Mouse (Mus musculus): Measurements from ENCODE around the gene Rapgef6.
"Not testable (repeated sequence)": the region's sequence is repeated elsewhere in the genome, so short reads cannot be mapped to it uniquely, and the experiment has no call there.

Rapgef6 gene

DNA sequence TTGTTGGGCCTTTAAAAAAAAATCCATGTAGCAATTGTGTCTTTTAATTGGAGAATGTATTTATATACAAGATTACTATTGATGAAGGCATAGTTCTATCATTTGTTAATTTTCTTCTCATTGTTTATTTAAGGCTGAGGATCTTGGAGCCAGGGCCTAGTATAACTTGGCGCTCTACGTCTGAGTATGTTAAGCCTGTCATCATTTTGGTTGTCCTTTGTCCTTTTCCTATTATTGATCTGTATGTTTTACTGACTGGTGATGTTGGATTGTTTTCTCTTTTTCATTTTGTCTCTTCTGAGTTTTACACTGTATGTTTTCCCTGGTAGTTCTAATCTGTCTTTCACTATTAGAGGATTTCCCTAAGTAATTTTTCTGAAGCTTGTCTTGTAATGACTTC, 52.1 kb downstream of the Rapgef6 start:
- DNase-seq (ENCODE audit: low spot score), result no peak

DNA sequence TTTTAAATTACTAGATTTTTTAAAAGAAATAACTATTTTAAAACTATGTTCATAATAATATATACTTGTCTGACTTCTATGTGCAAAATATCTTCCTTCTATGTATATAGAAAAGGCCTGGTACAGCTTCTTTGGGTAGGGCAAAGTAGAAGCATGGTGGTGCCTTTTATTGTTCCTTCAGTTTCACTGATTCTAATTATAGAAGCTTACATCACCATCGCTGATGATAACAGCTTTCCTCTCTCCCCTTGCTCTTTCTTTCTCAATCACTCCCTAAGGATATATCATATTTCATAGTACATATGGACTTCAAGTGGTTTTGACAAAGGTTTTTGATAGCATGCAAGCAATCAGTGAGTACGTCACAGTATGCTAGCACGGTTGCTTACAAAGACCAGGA, 69.9 kb downstream of the Rapgef6 start:
- DNase-seq (ENCODE audit: low spot score), result no peak

DNA sequence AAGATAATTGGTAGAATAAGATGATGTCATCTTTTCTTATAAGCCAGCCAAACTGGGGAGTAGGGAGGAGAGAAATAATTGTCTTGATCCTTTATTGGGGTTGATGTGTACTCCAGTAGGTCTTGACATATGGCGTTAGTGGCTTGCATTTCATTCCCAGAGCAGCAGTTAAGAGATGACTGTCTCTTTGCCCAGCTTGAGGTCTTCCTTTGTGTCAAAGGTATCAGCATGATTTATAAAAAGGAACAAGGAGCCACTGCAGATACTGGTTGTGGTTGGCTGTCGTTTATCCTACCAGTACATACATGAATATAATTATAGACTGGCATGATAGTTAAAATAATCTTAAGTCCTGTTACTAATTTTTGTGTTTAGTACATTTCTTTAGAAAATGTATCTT, 71.4 kb downstream of the Rapgef6 start:
- DNase-seq (ENCODE audit: low spot score), result no peak

DNA sequence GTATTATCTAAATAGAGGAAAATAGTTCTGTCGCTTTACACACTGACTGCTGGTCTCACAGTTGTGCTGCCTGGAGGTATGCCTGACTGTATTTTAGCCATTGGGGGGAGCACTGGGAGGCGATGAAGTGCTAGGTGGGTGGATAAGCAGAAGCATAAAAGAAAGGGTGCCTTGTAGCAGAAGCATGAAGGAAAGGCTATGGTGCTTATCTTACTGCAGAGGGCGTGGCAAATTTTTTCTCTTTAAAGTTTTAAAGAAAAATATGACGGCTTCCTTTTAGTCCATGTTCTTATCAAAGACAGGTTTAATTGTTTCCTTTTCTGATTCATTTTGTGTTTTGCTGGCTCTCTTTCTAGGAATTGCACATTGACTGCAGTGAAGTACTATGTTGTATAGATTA, 72.4 kb downstream of the Rapgef6 start:
- DNase-seq (ENCODE audit: low spot score), result no peak

DNA sequence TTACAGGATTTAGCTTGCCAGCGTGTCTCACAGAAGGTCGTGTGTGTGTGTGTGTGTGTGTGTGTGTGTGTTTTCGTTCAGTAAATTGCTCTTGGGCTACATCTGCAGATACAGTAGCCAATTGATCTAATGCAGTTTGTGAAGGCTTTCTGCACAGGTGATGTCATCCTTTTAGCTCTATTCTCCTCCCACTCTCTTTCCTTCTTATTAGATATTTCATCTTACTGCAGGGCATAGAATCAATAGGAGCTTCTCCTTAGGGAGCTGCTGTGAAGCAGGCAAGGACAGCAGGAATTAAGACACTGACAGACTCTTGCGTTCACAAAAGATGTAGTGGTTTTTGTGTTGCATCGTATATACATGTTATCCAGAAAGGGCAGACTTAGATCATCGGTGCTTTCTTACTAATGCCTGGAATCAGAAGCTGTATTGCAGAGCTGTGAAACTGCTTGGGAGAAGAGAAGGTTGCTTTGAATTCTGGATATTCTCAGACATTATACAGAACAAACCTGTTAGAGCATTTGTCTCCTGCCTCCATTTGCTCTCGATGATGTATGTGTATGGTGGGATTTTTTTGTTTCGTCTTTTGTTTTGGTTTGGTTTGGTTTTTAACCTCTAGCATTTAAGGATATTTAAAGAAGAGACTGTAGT, 73.4 kb downstream of the Rapgef6 start:
- DNase-seq (ENCODE audit: low spot score), result no peak

DNA sequence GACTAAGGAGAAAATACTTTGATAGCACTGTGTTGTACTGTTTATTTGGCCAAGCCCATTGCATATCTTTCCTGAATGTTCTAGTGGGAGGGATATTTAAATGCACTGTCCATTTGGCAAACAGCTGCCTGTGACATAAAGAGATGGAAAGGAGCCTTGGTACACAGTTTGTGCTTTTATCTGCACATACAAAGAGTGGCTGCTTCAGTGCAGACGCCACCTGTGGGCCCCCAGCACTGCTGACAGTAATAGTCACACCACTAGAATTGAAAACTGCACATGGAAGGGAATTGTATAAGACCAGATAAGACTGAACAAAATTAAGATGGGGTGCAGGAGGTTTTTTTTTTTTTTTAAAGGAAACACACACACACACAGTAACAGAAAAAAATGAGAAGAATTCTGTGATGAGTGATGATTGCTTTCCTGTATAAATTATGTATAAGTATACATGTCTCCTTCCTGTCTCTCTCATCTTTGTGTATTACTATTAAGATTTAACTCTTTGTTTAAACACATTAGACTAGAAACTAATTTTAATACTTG, 75.3 kb downstream of the Rapgef6 start:
- no peak for DNase-seq (ENCODE audit: low spot score)

DNA sequence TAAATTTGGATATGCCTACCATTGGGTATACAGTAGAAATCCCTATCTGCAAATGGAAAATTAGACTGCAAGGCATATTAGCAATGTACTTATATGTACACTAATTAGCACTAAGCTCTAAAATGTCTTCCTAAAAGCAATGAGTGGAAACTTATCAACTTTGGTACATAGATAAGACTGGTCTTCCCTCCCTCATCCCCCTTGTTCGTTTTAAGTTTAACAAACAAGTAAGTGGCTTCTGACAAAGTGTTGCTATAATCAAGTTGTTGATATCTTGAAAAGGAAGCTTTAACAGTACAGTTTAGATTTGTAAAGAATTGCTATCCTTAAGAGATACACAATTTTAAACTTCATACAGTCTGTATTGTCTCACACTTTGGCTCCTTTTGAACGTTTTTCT, 78.5 kb downstream of the Rapgef6 start:
- no peak for DNase-seq (ENCODE audit: low spot score)

DNA sequence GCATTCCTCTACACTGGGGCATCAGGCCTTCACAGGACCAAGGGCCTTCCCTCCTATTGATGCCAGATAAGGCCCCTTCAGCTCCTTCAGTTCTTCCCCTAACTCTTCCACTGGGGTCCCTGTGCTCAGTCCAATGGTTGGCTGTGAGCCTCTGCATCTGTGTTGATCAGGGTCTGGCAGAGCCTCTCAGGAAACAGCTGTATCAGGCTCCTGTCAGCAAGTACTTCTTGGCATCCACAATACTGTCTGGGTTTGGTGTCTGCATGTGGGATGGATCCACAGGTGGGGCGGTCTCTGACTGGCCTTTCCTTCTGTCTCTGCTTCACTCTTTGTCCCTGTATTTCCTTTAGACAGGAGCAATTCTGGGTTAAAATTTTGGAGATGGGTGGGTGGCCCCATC, 80.1 kb downstream of the Rapgef6 start:
- not testable (repeated sequence) for DNase-seq (ENCODE audit: low spot score)

DNA sequence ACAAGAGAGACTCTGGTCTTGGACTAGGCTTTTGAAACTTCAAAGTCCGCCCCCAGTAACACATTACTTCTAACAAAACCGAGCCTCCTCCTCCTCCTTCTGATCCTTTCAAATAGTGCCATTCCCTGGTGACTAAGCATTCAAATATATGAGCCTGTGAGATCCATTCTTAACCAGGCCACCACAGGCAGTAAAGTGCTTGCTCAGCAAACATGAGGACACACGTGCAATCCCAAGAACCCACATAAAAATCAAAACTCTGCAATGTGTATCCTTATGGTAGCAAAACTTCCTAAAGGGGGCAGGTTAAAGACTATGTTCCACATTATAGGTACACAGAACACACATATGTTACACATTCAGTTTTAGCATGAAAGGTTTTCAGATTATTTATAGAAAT, 81.8 kb downstream of the Rapgef6 start:
- no peak for DNase-seq (ENCODE audit: low spot score)

DNA sequence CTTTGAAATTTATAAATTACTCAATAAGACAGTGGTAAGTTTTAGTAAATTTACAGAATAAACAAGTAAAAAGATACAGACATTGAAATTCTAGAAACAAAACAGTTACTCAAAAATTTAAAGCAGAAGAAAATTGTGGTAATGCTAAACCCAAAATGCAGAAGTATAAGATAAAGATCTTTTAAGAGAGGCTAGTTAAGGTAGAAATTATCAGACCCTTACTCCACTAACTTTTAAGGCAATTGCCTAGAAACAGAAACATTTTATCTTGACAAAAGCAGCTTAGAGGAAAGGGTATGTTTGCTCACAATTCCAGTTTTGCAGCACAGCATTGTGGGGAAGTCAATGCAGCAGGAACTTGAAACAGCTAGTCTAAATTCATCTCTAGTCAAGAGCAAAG, 91.0 kb downstream of the Rapgef6 start:
- no peak for DNase-seq (ENCODE audit: low spot score)

DNA sequence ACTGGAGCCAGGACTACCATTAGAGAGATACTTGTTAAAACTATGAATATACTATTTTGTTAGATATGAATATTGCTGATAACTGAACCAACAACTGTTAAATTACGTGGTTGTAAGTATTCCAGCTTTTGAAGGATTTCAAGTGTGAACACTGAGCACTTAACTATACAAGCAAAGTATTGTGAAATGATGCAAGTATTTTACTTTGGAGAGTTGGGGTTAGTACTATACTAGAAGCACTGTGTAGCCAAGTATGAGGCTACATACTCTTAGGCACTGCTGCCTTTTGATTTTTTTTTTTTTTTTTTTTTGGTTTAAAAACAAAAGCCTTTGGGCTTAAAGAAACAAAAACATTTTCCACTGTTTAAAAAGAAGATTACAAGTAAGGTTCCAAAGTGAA, 91.9 kb downstream of the Rapgef6 start:
- no peak for DNase-seq (ENCODE audit: low spot score)

DNA sequence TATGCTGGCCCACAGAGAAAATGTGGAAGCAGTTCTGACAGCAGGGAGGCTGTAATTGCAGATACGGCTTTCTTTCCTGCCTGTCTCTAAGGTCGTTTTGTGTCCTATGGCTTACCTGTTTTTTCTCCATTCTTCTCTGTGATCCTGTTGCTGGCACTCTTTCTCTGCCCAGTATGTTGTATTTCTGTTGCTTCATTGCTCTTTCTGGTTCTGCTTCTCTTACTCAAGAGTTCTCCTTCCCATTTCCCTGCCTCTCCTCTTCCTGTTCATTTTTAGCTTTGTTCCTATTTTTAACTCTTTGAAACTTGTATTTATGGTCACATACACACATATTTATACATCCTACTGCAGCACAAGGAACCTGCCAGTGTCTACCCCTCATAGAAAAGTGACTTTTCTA, 96.2 kb downstream of the Rapgef6 start:
- DNase-seq (ENCODE audit: low spot score), result no peak

DNA sequence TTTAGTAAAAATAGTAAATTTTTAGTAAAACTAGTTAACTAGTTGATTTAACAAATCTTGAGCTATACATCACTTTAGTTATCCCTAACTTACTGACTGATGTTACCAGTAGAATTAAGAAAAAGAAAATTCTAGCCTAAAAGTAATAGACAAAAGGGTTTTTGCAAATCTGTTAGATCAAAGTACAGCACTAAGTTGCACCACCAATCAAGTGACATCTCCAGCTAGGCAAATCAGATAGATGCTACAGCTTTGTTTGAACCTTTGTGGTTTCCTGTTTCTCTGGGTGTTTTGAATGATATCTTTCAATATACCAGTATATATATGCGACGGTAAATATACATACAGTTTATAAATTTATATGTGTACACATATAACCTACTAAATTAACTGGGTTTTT, 99.1 kb downstream of the Rapgef6 start:
- DNase-seq (ENCODE audit: low spot score), result no peak

DNA sequence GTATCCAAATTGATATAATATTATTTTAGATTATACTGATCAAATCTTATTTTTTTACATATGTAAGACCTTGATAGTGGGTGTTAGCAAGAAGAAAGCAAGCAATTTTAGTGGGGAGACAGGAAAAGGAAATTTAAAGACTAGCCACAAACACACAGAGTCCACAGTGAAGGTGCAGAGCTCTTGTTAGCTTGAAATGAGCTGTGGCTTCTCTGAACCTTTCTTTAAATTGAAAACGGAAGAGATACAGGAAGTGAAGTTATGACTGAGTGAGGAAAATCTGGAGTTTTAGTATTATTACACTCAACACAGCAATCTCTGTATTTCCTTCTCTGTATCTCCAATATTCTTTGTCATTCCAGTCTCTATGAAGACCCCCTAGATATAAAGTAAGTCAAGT, 104.3 kb downstream of the Rapgef6 start:
- DNase-seq (ENCODE audit: low spot score), result no peak

DNA sequence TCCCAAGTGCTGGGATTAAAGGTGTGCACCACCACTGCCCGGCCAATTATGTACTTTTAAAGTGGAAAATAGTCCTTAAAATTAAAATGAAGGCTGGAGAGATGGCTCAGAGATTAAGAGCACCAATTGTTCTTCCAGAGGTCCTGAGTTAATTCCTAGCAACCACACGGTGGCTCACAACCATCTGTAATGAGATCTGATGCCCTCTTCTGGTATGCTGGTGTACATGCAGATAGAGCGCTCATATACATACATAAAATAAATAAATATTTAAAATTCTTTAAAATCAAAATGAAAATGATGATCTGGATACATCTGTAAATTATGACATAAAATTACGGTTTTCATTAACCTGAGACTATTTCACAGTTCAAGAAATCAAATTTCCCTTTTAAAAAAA, 123.8 kb downstream of the Rapgef6 start:
- no peak for DNase-seq (ENCODE audit: low spot score)

DNA sequence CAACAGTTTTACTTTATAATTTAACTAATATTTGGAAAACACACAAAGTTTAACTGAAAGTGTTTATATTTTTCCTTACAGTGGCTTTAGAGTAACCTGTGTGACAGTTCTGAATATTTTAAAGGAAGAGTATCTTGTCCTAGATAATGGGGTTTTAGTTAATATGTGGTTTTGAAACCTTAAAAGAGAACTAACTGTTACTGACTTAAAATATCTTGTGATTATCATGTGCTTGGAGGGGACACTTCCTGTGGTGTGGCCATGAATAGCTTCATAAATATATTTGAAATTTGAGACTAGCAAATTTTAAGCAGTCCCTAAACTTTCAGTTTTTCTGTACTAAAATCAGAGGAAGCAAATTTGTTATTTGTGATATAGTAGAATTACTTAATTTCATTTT, 125.9 kb downstream of the Rapgef6 start:
- no peak for DNase-seq (ENCODE audit: low spot score)

DNA sequence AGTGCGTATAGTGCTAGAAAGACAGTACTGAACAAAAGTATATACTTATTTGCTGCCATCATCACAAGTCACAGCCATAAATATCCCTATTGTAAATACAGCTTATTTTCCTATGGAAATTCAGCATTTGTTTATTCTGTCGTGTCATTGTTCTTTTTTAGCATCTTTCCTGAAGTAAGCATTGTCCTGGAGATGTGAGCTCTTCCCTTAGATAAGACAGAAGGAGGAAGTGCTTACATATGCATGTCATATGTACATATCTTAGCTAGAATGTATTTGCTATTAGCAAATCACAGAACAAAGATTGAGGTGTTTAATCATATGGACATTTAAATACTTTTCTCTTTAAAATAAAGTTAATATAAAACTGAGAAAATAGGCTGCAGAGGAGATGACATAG, 132.8 kb downstream of the Rapgef6 start:
- no peak for DNase-seq (ENCODE audit: low spot score)

DNA sequence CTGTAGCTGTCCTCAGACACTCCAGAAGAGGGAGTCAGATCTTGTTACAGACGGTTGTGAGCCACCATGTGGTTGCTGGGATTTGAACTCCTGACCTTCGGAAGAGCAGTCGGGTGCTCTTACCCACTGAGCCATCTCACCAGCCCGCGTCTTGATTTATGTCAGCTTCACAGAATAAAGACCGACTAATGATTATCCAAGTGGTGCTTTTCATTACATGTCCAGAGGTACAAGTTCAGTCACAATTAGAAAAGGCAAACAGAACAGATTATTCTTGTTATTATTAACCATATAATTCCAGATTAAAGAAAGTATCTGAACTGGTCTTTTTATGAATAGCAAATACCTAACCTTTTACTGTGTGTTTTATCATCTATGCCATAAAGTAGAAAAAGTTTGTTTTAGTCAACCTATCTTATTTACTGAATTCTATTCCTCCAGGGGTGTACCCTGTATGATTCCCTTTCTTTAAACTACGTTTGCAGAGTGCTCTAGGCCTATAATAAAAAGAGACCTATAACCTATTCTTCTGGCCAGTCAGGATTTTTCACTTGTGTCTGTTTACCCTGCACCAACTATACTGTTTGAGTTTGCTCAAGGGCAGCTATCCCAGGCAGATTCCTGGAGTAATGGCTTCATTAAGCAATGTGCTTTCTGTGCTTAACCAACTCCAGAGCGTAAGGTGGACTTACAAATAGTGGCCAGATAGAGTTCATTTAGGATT, 151.1 kb downstream of the Rapgef6 start:
- no peak for DNase-seq (ENCODE audit: low spot score)

DNA sequence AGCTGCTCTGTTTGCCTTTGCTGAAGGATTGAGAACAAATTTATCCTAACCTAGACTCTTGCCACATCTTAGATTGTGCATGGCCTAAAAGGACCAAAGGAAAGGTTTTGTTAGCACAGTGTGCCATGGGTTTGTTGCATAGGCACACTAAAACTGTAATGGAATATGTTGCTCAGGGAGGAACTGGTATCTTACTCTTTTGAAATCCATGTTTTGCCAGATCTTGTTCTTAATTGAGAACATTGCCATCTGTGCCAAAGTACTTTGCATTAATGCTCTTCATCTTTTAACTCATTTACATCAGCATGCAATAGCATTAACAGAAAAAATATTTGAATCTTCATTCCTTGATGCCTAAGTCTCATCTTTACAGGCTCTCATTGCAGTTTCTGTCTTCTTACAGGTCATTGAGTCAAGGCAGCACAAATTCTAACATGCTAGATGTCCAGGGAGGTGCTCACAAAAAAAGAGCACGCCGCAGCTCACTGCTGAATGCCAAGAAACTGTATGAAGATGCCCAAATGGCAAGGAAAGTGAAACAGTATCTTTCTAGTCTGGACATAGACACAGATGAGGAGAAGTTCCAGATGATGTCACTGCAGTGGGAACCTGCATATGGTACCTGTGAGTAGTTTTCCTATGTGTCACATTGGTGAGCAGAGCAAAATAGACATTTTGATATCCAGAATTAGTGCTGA, 153.3 kb downstream of the Rapgef6 start:
- no peak for DNase-seq (ENCODE audit: low spot score)

DNA sequence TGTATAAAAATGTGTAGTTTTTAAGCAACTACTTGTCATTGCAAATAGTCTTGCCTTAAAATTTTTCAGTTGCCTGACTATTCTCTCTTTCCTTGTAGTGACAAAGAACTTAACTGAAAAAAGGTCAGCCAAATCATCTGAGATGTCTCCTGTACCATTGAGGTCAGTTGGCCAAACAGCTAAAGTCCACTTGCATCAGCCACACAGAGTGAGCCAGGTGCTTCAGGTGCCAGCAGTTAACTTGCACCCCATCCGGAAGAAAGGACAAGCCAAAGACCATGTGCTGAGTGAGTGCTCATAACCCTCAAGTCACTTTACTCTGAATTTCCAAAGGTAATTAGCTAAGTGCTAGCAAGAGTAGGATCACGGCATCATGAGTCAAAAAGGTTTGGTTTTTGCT, 156.5 kb downstream of the Rapgef6 start:
- no peak for DNase-seq (ENCODE audit: low spot score)

DNA sequence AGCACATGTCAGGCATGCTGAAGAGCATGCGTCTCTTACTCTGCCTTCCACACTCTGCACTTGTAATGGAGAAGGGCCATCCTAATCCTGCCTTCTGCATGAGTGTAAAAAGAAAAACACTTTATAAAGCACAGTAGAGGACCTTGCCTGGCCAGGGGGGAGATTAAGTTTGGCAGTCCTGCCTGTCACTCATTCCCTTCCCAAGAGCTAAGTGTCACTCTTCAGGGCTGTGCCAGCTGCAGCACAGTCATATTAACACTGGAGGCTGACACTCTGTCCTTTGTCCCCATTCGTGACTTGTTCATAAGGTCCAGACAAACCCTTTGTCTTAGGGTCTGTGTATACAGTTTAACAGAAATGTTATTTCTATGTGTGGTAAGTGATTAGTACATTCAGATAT, 162.2 kb downstream of the Rapgef6 start:
- DNase-seq (ENCODE audit: low spot score), result no peak

DNA sequence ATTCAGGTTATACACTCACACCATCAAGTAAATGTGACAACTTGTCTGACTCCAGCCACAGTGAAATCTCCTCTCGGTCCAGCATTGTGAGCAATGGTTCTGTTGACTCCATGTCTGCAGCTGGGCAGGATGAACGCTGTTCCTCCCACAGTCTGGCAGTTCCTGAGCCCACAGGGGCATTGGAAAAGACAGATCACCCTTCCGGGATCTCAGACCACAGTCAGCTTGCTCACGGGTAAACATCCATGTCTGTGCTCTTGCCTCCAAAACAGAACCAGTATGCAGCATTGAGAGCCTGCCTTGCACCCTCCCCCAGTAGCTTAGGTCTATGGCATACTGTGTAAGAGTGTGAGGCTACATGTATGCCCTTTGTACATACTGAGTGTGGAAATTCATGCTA, 167.5 kb downstream of the Rapgef6 start:
- no peak for DNase-seq (ENCODE audit: low spot score)

DNA sequence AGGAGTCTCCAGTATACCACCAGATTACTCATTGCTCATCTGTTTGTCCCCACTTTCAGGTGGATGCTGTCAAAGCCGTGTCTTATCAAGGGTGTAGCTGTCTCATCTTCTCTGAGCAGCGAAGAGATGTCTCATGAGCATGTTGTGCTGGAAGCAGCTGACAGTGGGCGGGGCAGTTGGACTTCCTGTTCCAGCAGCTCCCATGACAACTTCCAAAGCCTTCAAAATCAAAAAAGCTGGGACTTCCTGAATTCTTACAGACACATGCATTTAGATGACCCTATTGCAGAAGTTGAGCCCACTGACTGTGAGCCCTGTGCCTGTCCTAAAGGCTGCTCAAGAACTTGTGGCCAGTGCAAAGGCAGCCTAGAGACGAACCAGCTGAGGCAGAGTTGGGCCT, 168.5 kb downstream of the Rapgef6 start:
- no peak for DNase-seq (ENCODE audit: low spot score)
